Mouse (Mus musculus) hindbrain, embryonic 13.5 days (tissue): ENCODE results near the gene Ascc1. TPM values are rescaled to one million over a fixed set of nuclear protein-coding genes. Genes with fewer than 3 reads are reported as not detected.
"Not testable (repeated sequence)": the region's sequence is repeated elsewhere in the genome, so short reads cannot be mapped to it uniquely, and the experiment has no call there.

Experiments used
- ATAC-seq: fragments of 200-750 bp; cut with Nextera tagmentation; 2 replicates; pipeline ENCODE4 v1.8.0; 2017; ENCODE audit warnings: moderate TSS enrichment; ENCODE audit not compliant: low FRiP score
- H3K27ac ChIP-seq: fragments of 300-500 bp; sonication (generic); 2 replicates; pipeline ENCODE4 v1.5.1; 2015; ENCODE audit warnings: inconsistent platforms, mild to moderate bottlenecking, moderate library complexity
- H3K27me3 ChIP-seq: fragments of 300-500 bp; sonication (generic); 2 replicates; pipeline ENCODE4 v1.6.1; 2015; ENCODE audit warnings: mild to moderate bottlenecking, inconsistent platforms
- H3K36me3 ChIP-seq: fragments of 300-500 bp; sonication (generic); 2 replicates; pipeline ENCODE4 v1.6.1; 2015; ENCODE audit warnings: mild to moderate bottlenecking, inconsistent platforms
- H3K4me1 ChIP-seq: fragments of 300-500 bp; sonication (generic); replicated peaks from 2 replicates; pipeline ENCODE4 v1.6.1; 2015; ENCODE audit warnings: inconsistent platforms
- H3K4me2 ChIP-seq: fragments of 300-500 bp; sonication (generic); 2 replicates; pipeline ENCODE4 v1.6.1; 2015; ENCODE audit warnings: inconsistent platforms, mild to moderate bottlenecking, moderate library complexity
- H3K4me3 ChIP-seq: fragments of 300-500 bp; sonication (generic); 2 replicates; pipeline ENCODE4 v1.5.1; 2015; ENCODE audit warnings: mild to moderate bottlenecking, inconsistent platforms
- H3K9ac ChIP-seq: fragments of 300-500 bp; sonication (generic); 2 replicates; pipeline ENCODE4 v1.6.1; 2015; ENCODE audit warnings: mild to moderate bottlenecking, inconsistent platforms
- H3K9me3 ChIP-seq: fragments of 300-500 bp; sonication (generic); 2 replicates; pipeline ENCODE4 v1.6.1; 2016; ENCODE audit warnings: inconsistent platforms
- WGBS: fragments of 180-500 bp; shearing (Covaris S2); methylation state at CpG from one replicate; pipeline ENCODE4 v1.1.7; 2015; 5-methylcytosine and 5-hydroxymethylcytosine counted together
- microRNA-seq: library from miRNA; unstranded; fragments of <30 nt; microRNA quantifications from one replicate; pipeline ENCODE4, GENCODE M21; 2016
- polyA plus RNA-seq: library from polyadenylated mRNA; unstranded; fragments of >200 nt; fragmentation: Nextera tagmentation; extraction: Ambion mirVana; gene quantifications from 2 replicates; pipeline ENCODE4 v1.2.1, GENCODE M21; 2015

Gene Ascc1
- polyA plus RNA-seq, 1 experiment from 2014 or later: 47.1 TPM

DNA sequence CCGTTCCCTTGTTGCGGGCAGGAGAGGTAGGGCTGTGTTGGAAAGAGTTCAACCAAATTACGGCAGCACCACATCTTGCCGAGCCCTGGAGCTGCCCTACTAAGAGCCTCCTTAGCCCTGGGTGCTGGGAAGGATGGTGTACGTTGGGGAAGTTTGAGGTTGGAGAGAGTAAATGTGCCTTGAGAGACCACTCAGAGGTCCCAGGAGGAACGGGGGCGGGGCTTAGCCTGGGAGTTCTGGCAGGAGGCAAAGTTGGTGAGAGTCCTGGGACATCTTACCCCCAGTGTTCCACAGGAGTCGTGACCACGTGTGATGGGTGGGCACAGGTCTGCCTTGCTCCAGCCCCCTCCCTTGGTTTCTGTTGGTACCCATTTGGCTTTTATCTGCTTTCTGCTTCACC, 131.6 kb downstream of the Ascc1 start:
- WGBS: 59% methylated on average over 9 of the region's 9 CpGs
- Histone ChIP-seq H3K27ac (no peak overlapping the region), H3K27me3 (no peaks in the 10 kb centered on the region), H3K4me3 (no peak overlapping the region), H3K4me2 (no peak overlapping the region), H3K36me3 (peaks cover 34% of the 10 kb centered on the region), H3K9ac (no peak overlapping the region), H3K4me1 (no peaks in the 10 kb centered on the region), H3K9me3 (no peaks in the 10 kb centered on the region)
- ATAC-seq: no peak

DNA sequence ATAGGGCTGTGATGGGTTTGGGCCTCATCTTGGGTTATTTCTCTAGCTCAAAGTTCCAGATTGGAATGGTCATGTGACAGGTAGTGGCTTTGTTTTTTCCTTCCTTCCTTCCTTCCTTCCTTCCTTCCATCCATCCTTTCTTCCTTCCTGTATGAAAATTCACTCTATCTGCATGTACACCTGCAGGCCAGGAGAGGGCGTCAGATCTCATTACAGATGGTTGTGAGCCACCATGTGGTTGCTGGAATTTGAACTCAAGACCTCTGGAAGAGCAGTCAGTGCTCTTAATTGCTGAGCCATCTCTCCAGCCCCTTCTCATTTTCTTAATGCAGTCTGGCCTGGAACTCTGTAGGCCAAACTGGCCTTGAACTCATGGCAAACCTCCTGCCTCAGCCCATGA, 133.4 kb downstream of the Ascc1 start:
- ATAC-seq, H3K4me1 ChIP-seq, H3K9ac ChIP-seq, H3K27ac ChIP-seq, H3K9me3 ChIP-seq, H3K27me3 ChIP-seq, H3K4me2 ChIP-seq, H3K4me3 ChIP-seq: not testable (repeated sequence)
- peaks cover 16% of the 10 kb centered on the region for H3K36me3 ChIP-seq
- 44% methylated on average over 1 of the region's 1 CpGs for WGBS

DNA sequence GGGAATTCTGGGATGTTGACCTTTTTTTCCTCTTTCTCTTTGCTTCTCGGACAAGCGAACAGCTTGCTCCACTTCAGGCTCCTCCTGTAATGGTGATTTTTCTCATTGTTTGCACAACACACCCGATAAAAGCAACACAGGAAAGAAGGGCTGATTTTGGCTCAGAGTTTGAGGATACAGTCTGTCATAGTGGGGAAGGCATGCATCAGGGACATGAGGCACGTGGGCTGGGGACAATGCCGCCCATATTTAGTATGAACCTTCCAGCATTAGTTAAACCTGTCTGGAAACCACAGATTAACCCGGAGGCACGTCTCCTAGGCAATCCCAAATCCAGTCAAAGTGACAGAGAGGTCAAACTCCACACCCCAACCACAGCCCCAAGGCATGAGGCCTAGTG, 134.3 kb downstream of the Ascc1 start:
- Histone ChIP-seq H3K36me3 (peaks cover 7% of the 10 kb centered on the region), H3K4me3 (no peak overlapping the region), H3K9ac (no peak overlapping the region), H3K9me3 (no peaks in the 10 kb centered on the region; the same call in 1 of the 2 replicates), H3K4me2 (no peak overlapping the region), H3K4me1 (no peaks in the 10 kb centered on the region), H3K27ac (no peak overlapping the region), H3K27me3 (no peaks in the 10 kb centered on the region)
- 76% methylated on average over 7 of the region's 7 CpGs for WGBS
- ATAC-seq: no peak

DNA sequence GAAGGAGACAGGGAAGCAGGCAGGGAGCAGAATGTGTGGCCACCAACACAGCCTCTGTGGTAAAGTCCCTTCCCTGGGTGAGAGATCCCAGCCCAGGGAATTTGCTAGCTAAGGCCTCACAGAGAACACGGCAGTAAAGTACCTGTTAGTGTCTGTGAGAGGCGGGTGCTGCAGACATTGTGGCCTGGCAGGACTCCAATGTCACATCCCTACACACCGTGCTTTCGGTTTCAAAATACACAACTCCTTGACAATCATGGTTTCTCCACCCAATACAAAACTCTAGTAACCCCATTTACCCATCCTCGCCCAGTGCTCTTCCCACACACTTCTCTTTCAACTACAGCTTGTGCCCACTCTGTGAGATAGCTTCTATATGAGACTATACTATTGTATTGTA, 136.1 kb downstream of the Ascc1 start:
- no peaks in the 10 kb centered on the region for H3K27me3 ChIP-seq
- H3K36me3 ChIP-seq: no peaks in the 10 kb centered on the region
- ATAC-seq: no peak
- H3K27ac ChIP-seq: no peak overlapping the region
- WGBS: 95% methylated on average over 5 of the region's 5 CpGs
- H3K9ac ChIP-seq: no peak overlapping the region
- H3K4me2 ChIP-seq: no peak overlapping the region
- no peaks in the 10 kb centered on the region; the same call in 1 of the 2 replicates for H3K9me3 ChIP-seq
- H3K4me3 ChIP-seq: no peak overlapping the region
- no peaks in the 10 kb centered on the region for H3K4me1 ChIP-seq

DNA sequence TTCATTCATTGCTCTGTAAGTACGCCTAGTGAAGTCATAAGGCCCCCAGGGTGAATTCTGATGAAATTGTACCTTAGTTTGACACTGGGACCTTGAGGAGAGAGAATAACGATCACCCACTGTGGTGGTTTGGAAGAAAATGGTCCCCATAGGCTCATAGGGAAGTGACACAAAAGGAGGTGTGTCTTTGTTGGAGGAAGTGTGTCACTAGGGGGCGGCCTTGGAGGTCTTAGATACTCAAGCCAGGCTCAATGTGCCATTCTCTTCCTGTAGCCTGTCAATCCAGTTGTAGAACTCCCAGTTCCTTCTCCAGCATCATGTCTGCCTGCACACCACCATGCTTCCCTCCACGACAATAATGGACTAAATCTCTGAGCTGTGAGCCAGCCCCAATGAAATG, 138.1 kb downstream of the Ascc1 start:
- Histone ChIP-seq H3K27ac (no peak overlapping the region), H3K4me1 (no peaks in the 10 kb centered on the region), H3K4me3 (no peak overlapping the region), H3K27me3 (no peaks in the 10 kb centered on the region), H3K9ac (no peak overlapping the region), H3K4me2 (no peak overlapping the region), H3K36me3 (no peaks in the 10 kb centered on the region), H3K9me3 (no peaks in the 10 kb centered on the region; the same call in 1 of the 2 replicates)
- no peak for ATAC-seq
- WGBS: 93% methylated on average over 4 of the region's 4 CpGs

DNA sequence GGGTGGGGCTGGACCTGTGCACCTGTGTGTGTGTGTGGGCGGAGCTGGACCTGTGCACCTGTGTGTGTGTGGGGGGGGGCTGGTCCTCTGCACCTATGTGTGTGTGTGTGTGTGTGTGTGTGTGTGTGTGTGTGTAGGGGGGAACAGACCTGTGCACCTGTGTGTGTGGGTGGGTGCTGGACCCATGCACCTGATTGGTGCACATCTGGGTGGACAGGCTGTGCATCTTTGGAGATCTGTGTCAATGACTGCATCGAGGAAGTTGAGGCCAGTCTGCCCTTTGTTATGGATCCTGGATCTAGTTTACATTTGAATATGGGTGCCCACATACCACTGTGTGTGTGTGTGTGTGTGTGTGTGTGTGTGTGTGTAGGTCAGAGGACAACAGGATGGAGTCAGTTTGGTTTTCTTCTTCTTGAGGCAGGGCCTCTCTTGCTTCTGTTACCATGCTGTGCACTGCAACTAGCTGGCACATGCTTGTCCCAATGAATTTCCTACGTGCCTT, 139.1 kb downstream of the Ascc1 start:
- 91% methylated on average over 3 of the region's 3 CpGs for WGBS
- Histone ChIP-seq H3K36me3 (no peaks in the 10 kb centered on the region), H3K4me3 (no peak overlapping the region), H3K4me1 (no peaks in the 10 kb centered on the region), H3K9me3 (no peaks in the 10 kb centered on the region; the same call in 1 of the 2 replicates), H3K4me2 (no peak overlapping the region), H3K27me3 (no peaks in the 10 kb centered on the region), H3K9ac (no peak overlapping the region), H3K27ac (no peak overlapping the region)
- ATAC-seq: no peak

DNA sequence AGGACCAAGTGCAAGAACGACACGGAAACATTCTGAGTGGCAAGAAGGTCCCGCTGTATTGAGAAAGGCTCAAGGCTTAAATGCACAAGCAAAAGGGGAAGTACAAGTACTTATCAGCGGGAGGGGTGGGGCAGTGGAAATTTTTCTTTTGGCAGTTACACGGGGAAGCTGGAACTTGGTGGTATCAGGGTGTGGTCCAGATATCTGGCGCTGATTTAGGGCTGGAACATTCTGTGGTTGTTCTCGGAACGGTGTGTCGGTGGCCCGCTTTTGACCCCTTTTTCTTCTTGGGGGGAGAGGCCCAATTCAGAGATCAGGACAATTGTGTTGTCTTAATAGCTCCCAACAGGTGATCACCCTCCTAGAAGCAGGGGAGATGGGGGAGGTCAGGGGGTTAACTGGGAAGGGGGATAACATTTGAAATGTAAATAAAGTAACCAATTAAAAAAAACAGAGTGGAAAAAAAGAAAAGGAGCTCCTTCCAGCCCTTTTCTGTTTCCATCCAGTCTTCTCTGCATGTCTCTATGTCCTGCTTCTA, 145.0 kb downstream of the Ascc1 start:
- not testable (repeated sequence) for H3K36me3 ChIP-seq, H3K4me2 ChIP-seq, H3K27me3 ChIP-seq, H3K27ac ChIP-seq, H3K9ac ChIP-seq, H3K4me1 ChIP-seq, H3K9me3 ChIP-seq, ATAC-seq, H3K4me3 ChIP-seq
- 71% methylated on average over 10 of the region's 10 CpGs for WGBS

DNA sequence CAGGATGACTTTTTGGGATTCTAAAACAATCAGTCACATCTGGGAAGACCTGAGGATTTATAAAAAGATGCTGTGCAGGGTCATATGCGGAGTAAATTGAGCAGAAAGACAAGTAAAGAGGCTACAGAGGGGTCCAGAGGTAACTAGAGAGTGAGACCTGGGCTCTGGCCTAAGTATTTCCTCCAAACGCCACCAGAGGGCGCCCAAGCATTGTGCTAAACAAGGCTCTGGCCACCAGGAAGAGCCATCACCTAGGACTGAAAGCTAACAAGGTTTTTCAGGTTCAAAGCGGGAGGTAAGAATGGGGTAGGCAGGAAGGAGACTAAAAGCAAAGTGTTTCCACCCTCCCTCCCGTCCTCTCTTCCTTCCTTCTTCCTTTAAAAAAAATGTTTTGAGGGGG, 145.5 kb downstream of the Ascc1 start:
- H3K4me2 ChIP-seq: no peak overlapping the region
- no peak overlapping the region for H3K9ac ChIP-seq
- ATAC-seq: peak; percentile 64
- H3K27me3 ChIP-seq: no peaks in the 10 kb centered on the region; the same call in 1 of the 2 replicates
- no peaks in the 10 kb centered on the region for H3K9me3 ChIP-seq
- no peaks in the 10 kb centered on the region for H3K36me3 ChIP-seq
- H3K27ac ChIP-seq: no peak overlapping the region
- no peak overlapping the region for H3K4me3 ChIP-seq
- 1% methylated on average over 5 of the region's 5 CpGs for WGBS
- H3K4me1 ChIP-seq: no peaks in the 10 kb centered on the region

Small RNAs within 50 kb of the gene (microRNA-seq; reads per million reads assigned to microRNA genes)
- 0.70 reads per million for gene Mir6906

Other genes starting within 250 kb of the Ascc1 start
- 18.4 and 19.2 TPM in 2 replicates for gene Dnajb12, start 123.2 kb upstream of the Ascc1 start, polyA plus RNA-seq
- 64.8 and 69.6 TPM in 2 replicates for gene Ddit4, start 51.0 kb upstream of the Ascc1 start, polyA plus RNA-seq
- 127 and 134 TPM in 2 replicates for gene Anapc16, start 330 bp downstream of the Ascc1 start, polyA plus RNA-seq
- gene Spock2, start 103.4 kb downstream of the Ascc1 start, polyA plus RNA-seq: 67.9 and 76.3 TPM in 2 replicates
- gene Chst3, start 216.5 kb downstream of the Ascc1 start, polyA plus RNA-seq: 1.8 and 2.0 TPM in 2 replicates